Mouse (Mus musculus): ENCODE data around the gene Sgip1.

Sgip1 gene

DNA sequence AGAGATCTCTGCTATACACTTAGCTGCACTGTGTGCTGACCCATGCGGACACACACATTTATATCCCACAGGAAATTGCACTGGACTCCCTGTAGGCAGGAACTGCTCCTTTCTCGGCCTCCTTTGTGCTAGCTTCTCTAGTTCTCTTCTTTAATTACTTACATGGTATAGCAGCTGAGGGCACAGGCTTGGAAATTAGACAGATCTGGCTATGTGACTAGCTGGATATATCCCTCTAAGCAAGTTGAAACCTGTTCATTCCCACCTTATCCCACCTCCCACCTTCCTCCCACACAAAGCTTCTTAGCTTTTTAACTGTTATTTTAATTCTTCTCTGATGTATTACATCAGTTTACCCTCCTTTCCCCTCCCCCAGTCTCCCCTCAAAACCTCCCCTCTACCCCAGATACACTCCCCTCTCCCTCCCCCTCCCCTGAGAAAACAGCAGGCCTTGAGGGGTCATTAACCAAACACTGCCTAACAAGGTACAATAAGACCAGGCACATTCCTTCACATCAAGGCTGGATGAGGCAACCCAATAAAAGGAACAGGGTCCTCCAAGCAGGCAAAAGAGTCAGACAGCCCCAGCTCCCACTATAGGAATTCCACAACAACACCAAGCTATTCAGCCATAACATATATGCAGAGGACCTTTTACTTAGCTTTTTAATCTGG, 34.6 kb downstream of the Sgip1 start:
- DNase-seq (ENCODE audit: low spot score) = no peak

DNA sequence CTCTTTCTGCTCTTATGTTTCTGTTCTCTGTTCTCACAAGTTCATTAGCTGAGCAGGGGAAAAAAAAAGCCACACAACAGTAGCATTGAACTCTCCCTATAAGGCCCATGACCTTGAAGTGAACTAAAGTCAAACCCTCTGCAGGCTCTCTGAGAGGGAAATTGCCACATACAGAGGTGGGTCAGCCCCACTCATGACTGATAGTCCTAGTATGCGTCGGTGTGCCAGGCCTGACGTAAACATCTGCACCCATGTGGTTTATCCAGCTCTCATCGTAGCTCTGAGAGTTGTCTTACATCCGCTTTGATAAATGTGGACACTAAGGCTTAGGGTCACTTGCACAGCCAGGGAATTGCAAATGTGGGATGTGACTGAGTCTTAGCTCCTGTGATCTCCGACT, 38.8 kb downstream of the Sgip1 start:
- DNase-seq (ENCODE audit: low spot score) = no peak

DNA sequence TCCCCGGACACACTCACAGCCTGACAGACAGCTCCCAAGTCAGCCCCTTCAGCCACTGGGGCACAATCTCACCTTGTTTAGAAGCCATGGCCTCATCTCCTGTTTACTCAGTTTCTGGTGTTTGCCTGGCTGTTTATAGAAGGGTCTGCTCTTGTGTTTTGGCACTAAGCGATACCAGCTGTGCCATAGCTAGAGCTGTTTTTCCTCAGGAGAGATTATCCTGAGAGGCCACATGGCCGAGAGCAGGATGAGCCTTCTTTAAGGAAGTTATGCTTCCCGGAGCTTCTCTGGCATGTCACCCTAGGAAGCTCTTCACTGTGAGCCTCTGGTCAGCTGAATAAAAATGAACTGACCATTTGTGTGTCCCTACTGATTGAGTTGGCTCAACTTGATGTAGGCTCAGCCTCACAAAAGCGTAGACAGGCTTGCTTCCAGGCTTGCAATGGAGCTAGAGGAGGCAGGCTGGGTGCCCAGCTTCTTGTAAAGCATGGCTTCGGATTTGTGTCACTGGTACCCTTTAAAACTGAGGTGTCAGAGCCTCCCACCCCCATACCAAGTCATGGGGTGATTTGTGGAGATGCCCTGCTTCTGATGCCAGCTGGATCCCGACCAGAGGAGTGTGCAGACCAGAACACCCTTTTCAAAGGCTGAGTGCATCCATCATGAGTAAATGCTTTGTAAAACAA, 42.1 kb downstream of the Sgip1 start:
- DNase-seq (ENCODE audit: low spot score) = no peak

DNA sequence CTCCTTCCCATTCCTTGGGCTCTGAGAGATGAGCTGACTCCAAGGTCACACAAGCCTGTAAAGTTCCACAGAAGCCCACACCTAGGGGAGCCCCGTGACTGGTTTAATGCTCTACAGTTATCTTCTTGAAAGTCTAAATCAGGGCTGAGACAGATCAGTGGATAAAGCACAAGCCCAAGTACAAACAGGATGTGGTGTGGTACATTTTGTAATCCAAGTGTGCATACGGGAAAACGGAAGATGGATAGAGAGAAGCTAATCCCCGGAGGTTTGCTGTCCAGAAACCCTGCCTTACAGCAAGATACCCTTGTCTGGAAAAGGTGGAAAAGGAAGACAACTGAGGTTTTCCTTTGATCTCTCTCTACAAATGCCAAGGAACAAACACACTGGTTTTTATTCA, 44.1 kb downstream of the Sgip1 start:
- DNase-seq (ENCODE audit: low spot score) = no peak

DNA sequence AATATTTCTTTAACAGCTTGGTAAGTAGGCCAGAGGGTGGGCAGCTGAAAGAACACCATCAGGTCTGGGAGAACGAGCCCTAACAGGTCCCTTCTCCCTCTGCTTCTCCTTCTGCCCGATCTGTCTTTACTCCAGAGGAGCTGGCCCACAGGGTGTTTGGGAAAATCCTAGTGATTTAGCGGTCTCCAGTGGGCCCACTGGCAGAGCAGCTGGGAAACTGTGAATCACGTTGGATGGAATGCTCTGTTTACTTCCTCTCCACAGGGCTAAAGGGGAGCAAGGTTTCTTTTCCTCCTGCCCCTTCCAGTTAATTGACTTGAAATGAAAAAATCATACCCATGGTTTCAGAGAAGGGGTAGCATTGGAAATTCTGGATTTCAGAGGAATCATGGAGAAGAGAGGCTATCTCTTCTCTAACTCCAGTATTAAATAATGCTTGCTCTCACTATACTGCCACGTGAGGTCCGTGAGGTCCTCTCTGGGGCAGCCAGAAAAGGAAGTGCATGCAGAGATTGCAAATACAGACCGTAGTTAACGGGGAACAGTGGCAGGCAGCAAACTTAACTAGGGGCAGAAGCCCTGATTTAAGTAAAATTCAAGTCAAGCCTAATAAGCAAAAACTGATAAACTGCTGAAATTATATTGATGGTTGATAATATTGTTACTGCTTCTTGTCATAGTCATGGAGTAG, 51.1 kb downstream of the Sgip1 start:
- DNase-seq (ENCODE audit: low spot score) = no peak

DNA sequence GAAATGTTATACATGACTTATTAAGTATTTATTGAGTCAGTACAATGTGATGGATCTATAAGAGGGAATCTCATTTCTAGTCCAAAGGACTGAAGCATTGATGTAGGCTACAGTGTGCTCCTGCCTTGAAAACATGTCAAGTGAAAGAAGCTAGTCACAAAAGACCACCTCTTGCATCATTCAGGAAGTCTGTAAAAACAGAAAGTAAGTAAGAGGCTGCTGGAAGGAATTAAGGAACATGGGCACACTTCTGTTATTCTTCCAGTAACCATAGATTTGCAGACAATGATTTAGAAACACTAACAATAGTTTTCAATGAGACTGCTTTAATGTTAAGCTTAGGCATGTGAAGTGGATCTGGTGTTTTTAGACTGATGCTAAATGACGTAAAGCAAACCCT, 60.4 kb downstream of the Sgip1 start:
- no peak for DNase-seq (ENCODE audit: low spot score)

DNA sequence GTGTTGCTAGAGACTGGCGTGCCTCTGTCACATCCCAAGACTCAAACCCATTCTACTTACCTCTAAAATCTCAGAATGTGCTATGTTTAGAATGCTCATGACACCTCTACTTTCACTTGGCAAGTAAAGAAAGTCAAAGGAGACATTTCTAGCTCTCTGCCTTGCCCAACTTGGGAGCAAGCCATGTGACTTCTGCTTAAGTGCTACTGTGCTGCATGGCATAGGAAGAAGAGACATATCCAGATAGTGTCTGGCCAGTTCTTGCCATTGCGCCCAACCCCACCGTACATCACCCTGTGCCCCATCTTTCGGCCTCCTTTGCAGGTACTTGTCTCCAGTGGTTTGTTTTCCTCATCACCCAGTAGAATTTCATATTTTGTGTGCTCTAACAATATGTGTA, 60.8 kb downstream of the Sgip1 start:
- DNase-seq (ENCODE audit: low spot score) = no peak

DNA sequence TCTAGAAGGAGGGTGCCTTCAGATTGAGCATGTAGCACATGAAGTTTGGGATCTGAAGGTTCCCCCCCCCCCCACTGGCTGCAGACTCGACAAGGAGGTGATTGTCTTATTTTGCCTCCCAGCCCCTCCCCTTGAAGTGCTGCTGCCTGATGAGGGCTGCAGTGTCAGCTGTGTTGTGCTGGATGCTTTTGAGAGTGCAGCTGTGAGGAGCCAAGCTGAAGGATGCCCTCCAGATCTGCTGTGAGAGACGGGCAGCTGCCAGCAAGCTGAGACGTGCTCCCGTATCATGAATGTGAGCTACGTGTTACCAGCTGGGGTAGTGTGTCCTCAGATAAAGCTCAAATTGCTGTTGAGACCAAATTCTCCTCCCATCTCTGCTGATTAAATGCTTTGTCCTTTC, 63.5 kb downstream of the Sgip1 start:
- DNase-seq (ENCODE audit: low spot score) = no peak

DNA sequence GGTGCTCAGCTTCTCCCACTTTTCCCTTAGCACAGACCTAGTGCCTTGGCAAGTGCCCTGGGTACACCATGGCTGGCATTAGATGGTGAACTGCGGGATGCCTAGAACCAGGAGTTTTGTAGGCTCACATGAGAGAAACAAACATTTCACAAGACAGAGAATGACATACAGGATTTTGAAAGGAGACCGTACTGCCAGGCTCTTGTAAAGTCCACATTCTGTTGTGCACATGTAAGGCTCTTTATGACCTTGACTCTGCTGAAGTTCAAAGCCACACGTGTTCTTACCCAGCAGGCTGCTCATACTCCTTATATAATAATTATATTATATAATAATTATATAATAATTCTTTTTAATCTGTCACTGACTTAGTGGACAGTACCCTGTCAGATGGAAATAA, 65.9 kb downstream of the Sgip1 start:
- DNase-seq (ENCODE audit: low spot score) = no peak

DNA sequence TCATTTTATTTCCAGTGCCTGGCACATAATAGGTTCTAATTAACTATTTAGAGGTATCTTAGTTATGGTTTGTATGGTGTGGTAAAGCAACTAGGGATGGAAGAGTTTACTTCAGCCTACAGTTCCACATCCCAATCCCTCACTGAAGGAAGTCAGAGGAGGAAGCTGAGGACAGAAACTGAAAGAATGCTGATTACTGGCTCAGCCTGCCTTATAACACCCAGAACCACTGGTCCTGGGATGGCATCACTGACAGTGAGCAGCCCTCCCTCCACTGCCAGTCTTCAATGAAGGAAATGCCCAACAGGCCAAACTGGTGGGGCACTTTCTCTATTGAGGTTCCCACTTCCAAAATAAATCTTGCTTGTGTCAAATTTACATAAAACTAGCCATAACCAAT, 67.2 kb downstream of the Sgip1 start:
- no peak for DNase-seq (ENCODE audit: low spot score)

DNA sequence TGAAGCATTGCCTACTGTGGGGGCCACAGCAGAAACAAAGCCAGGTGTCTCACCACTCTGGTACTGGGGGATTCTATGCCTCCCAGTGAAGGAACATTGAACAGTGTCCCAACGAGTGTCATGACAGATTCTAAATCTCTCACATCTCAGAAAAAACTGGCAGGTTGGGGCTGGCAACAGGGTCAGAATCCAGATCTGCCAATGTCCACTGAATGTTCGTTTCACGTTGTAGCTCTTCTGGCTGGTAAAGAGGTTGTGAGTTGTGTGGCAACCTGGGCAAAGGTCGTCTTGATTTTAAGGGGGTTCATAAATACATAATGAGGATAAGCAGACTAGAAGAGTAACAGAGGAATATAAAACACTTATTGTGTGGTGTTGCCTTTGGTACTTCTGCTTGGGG, 68.2 kb downstream of the Sgip1 start:
- no peak for DNase-seq (ENCODE audit: low spot score)

DNA sequence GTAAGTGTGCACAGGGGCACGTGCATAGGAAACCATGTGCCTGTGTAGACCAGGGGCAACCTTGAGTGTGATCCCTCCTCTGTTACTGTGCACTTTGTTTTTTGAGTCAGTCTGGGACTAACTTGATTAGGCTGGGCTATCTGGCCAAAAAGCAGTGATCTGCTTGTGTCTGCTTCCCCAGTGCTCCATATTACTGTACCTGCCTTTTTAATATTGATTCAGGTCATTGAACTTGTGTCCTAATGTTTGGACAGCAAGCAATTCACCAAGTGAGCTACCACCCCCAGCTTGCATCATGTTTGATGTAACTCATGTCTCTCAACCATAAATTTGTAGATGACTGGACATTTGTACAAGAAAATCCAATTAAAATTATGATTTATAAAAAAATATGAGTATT, 69.2 kb downstream of the Sgip1 start:
- DNase-seq (ENCODE audit: low spot score) = no peak

DNA sequence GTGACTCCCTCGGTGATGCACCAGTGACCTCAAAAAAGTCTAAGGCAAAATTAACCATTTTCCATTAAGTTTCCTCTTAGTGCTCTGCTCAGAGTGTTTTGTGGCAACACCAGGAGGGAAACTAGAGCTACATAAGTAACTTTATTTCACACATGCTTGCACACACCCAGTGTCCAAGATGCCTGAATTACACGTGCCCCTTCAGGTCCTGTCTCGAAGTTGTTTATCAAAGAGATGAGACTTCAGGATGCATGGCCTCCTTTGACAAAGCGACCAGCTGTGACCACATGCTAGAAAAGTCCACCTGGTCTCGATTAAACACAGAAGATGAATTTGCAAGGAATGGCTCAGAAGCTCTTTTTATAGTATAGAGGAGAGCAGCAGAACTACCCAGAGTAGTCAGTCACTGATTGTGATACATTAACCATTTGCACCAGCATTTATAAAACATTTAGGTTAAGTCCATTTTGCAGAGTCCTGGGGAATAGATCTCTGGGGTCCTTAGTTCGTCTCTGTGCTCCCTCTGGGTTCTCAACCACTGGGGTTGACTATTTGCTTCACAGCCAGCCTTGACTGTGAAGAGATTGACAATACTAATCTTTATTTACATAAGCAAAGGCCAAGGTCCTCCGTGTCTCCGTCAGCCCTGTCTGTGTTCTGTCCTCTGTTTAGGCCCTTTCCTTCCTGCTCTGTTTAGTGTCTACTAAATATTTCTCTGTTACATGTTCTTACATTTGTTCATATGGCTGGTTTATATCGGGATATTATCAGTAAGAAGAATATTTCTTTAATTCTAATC, 70.1 kb downstream of the Sgip1 start:
- no peak for DNase-seq (ENCODE audit: low spot score)

DNA sequence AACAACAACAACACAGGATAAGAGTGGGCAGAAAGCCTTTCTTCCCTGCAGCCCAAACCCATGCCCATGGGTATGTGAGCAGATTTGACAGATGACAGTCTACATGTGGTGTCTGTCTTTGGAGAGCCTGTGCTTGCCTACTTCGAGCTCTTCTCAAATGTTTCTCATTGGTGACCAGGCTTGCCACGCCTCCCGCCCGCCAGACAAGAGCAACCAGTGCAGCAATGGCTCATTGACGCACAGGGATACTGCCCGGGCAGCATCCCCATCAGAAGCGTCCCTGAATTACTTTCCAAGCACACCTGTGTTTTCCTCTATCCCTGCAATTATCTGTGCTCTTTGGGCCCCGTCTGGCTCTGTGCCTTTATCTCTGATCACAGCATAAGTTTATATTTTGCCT, 72.2 kb downstream of the Sgip1 start:
- DNase-seq (ENCODE audit: low spot score) = no peak

DNA sequence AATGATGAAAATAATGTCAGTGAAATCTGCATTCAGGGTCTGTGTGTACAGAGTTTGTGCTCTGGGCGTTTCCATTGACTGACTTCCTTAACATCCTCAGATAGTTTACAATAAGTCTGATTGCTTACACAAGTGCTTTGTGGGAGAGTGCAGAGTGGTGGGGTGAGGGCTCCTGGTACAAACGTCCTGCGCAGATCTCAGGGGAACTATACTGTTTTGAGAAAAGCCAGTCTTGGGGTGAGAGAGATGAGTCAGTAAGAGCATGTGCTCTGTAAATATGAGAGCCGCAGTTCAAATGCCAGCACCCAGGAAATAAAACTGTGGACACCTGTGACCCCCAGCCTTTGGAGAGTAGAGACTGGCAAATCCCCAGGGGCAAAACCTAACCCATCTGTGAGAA, 80.7 kb downstream of the Sgip1 start:
- DNase-seq (ENCODE audit: low spot score) = no peak

DNA sequence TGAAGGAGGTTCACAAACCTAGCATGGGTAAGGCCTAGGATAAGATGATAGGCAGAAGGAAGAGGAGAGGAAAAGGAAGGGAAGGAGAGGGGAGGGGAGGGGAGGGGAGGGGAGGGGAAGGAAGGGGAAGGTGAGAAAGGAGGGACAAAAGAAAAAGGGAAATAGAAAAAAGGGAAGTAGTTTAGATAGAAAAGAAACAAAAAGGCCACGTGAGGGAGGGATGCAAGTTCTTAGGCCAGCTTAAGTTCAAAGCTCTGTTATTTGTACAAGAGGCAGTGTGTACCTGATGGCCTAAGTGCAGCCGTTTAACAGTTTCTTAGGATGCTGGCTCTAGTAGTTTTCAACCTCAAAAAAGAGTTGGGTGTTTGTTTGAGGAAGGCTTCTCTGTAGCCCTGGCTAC, 83.4 kb downstream of the Sgip1 start:
- DNase-seq (ENCODE audit: low spot score) = no peak

DNA sequence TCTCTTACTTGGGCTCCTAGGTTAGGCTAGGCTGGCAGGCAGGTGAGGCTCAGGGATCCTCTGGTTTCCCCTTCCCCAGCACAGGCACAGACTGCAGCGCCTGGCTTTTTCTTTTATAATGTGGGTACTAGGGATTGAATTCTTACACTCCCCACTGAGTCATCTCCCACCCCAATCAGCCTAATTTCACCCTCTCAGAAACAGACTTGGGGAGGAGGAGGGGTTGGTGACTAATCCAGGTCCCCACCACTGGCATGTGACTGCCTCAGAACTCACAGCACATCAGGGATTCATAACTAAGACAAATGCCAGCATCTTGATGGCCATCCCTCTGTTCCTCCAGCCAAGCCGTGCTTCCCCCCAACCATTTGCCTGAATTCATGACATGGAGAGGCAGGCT, 85.1 kb downstream of the Sgip1 start:
- DNase-seq (ENCODE audit: low spot score) = no peak

DNA sequence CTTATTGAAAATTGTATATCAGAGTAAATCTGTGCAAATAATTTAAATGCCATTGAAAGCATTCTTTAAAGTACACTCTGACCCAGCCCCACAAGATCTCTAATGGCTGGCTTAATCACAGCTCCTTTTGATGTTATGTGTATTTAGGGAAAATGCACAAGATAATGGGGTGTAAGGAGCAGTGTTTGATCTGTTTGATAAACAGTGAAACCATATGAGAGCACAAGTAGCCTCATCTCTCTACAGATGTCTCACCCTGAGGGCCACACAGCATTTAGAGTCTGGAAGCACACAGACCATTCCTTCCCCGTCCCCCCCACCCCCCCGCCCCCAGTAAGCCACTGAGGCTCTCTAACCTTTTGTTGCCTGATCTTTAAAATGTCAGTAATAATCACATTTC, 87.4 kb downstream of the Sgip1 start:
- no peak for DNase-seq (ENCODE audit: low spot score)

DNA sequence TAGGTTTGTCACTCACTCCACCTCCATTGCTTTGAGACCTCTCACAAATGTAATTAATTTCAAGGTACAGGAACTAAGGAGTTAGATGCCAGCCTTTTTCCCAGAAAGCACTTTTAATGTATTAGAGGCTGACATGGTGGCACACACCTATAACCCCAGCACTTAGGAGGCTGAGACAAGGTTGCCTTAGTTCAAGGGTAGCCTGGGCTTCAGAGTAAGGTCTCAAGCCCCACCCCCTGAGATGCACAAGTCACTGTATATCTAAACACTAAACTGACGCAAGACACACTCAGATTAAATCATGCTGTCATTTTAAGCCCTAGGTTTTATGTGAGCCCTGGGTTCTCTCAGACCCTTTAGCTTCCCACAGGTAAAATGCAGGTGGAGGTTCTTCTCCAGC, 92.1 kb downstream of the Sgip1 start:
- DNase-seq (ENCODE audit: low spot score) = no peak

DNA sequence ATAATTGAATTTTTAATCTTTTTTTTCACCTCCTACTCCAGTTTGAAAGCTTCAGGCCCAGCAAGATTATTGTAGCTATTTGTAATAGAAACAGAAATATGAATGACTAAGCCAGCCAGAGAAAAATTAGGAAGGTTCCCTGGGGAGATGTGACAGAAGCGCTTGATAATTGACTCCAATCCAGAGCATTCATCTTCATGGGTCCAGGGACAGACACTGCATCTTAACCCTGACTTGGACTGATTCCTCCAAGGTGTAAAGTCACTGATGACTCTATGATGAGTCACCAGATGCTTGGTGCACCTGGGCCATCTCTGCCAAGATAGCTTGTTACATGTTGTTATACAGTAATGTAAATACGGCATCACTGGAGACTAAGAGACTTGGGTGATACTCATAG, 92.6 kb downstream of the Sgip1 start:
- no peak for DNase-seq (ENCODE audit: low spot score)

DNA sequence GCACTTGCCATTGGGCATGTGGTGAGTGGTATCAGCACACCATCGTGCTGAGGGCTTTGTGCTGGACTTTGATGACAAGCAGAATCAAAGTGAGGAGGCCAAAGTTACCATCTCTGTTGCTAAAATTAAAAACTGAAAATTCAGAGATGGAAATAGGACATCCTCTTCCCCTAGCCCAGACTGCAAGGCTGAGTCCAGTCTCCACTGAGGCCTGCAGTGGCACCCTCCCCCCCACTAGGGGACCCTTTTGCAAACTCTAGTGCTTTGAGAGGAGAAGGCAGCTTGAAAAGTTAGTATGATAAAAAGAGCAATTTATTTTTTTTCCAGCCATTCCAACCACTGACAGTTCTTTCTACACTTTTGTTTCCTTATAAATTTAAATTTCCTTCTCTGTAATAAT, 93.6 kb downstream of the Sgip1 start:
- DNase-seq (ENCODE audit: low spot score) = no peak

DNA sequence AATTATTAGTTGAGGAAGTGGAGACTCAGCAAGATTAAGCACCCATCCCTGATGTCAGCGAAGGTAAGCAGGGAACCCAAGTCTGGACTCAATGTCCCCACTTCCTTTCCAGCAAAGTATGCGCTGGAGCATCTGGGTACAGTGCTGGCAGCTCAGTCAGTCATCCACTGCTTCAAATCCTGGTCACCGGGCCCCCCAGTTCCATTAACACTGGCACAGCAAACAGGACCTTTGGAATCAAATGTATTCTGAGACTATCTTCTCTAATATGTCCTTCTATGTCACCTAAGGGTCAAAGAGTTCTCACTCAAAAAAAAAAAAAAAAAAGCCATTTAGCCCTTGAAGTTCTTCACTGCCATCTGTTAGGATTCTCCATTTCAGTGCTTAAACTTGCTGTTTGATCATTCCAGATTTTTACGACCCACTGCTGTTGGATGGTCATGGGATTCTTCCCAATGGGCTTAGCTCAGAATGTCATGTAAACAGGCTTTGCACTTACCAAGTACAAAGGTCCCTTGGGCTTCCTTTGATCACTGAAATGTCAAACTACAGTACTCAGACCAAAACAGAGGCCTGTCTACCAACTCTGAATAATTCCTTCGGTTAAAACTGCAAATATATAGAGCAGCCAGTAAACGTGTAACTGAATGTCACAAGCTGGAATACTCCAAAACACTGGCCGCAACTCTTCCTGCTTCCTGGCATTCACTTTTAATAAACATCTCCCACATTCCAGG, 99.1 kb downstream of the Sgip1 start:
- DNase-seq (ENCODE audit: low spot score) = no peak
